Mouse (Mus musculus): ENCODE measurements around the gene 9430015G10Rik.

GRCm38 (mm10) chr4:156169129-156169528 is 59.3 kb downstream of the 9430015G10Rik start:
- TF ChIP-seq CTCF (IDR thresholded peaks at IDR 0.05; ENCODE audit: control insufficient read depth, insufficient read depth, insufficient read length) (no peak), MAX (IDR thresholded peaks at IDR 0.05) (no peak), MYOD1 (IDR thresholded peaks at IDR 0.05; ENCODE audit: control insufficient read depth, insufficient read length, low read depth) (no peak), CEBPB (IDR thresholded peaks at IDR 0.05; ENCODE audit: low read depth) (no peak), USF1 (IDR thresholded peaks at IDR 0.05; ENCODE audit: low read depth) (no peak), MYOG (IDR thresholded peaks at IDR 0.05; ENCODE audit: control insufficient read depth, extremely low read depth, insufficient read length) (no peak), FOSL1 (IDR thresholded peaks at IDR 0.05; ENCODE audit: insufficient read depth, low read length, poor library complexity, severe bottlenecking) (no peak)
